Mouse (Mus musculus) olfactory bulb, adult 2 months (tissue): ENCODE measurements around the gene Gm21970.
"Not testable (repeated sequence)": the region's sequence is repeated elsewhere in the genome, so short reads cannot be mapped to it uniquely, and the experiment has no call there.

Experiments
- CTCF ChIP-seq: fragments of 200-500 bp; IDR thresholded peaks from 2 replicates; pipeline ENCODE4 v1.5.1; 2012; ENCODE audit warnings: low read depth, mild to moderate bottlenecking, low read length, moderate library complexity; ENCODE audit not compliant: insufficient read depth
- POLR2A ChIP-seq: fragments of 200-500 bp; IDR thresholded peaks from 2 replicates; pipeline ENCODE4 v1.6.1; 2012; ENCODE audit warnings: mild to moderate bottlenecking, low read depth, low read length, moderate library complexity; ENCODE audit not compliant: insufficient read depth

DNA sequence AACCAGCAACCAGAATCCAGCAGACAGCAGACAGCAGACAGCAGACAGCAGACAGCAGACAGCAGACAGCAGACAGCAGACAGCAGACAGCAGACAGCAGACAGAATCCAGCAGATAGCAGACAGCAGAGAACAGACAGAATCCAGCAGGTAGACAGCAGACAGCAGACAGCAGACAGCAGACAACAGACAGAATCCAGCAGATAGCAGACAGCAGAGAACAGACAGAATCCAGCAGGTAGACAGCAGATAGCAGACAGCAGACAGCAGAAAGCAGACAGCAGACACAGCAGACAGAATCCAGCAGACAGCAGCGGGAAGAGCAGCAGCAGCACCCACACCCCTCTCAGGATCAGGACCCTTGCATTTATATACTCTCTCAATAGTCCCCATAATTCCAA is 47.1 kb downstream of the Gm21970 start:
- not testable (repeated sequence) for TF ChIP-seq CTCF, POLR2A
